Mouse (Mus musculus) fibroblast of lung, adult 2 months (primary cell): Measurements from ENCODE around the gene Gpsm2.
"Not testable (repeated sequence)": the region's sequence is repeated elsewhere in the genome, so short reads cannot be mapped to it uniquely, and the experiment has no call there.

Experiments
- DNase-seq: peaks from one replicate; pipeline ENCODE4 v3.0.0-alpha.2; 2011; ENCODE audit warnings: low read depth

The Gpsm2 gene

GRCm38 (mm10) chr3:108654566-108654965 lies 67.5 kb downstream of the Gpsm2 start:
- DNase-seq, result no peak

GRCm38 (mm10) chr3:108653710-108654379 lies 68.3 kb downstream of the Gpsm2 start, which contains the start of gene Clcc1:
Gene Clcc1 (plus strand): TSS chr3:108653913.
- peak; percentile 82 for DNase-seq

- no peak for DNase-seq
These were observed 69.1 kb downstream of the Gpsm2 start for GRCm38 (mm10) chr3:108652866-108653642.

- not testable (repeated sequence) for DNase-seq
These were observed 74.4 kb downstream of the Gpsm2 start for GRCm38 (mm10) chr3:108647681-108648080.

- DNase-seq, result no peak
These were observed 76.1 kb downstream of the Gpsm2 start for GRCm38 (mm10) chr3:108646036-108646435.

GRCm38 (mm10) chr3:108644856-108645255 lies 77.3 kb downstream of the Gpsm2 start:
- DNase-seq, result no peak

- DNase-seq, result no peak
These were observed 81.1 kb downstream of the Gpsm2 start for GRCm38 (mm10) chr3:108640998-108641397.

GRCm38 (mm10) chr3:108639412-108639811 lies 82.7 kb downstream of the Gpsm2 start:
- DNase-seq, result no peak

- DNase-seq, result no peak
These were observed 87.3 kb downstream of the Gpsm2 start for GRCm38 (mm10) chr3:108634761-108635160.
